Mouse (Mus musculus): ENCODE data around the gene Usp38. TPM values are rescaled to one million over a fixed set of nuclear protein-coding genes. Genes with fewer than 3 reads are reported as not detected.

The Usp38 gene
- polyA plus RNA-seq, 1 experiment from 2014 or later: 19.3 TPM

DNA sequence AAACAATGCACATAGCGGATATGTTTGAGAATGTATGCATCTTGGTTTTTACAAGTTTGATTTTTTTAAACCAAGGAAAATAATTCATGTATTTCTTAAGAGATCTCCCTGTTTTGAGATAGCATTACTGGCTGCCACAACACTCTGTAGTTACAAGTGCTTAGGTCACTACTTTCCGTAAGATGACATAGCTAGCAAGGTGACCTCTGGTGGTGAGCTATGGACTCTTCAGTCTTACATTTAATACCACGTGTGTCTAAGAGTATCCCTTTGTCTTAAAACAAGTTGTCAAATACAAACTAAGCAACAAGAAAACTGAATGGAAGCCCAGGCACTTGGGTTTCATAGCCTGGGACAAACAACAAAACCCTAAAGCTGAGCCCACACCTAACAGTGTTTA, 22.8 kb downstream of the Usp38 start:
- Histone ChIP-seq H3K9me3 (replicated peaks) (no peaks in the 10 kb centered on the region), H3K27ac (no peak overlapping the region), H3K4me1 (no peaks in the 10 kb centered on the region), H3K36me3 (peaks cover 92% of the 10 kb centered on the region), H3K9ac (no peak overlapping the region), H3K4me3 (no peak overlapping the region), H3K27me3 (replicated peaks) (no peaks in the 10 kb centered on the region), H3K4me2 (no peak overlapping the region)
- WGBS (ENCODE audit: insufficient replicate concordance): 67% methylated on average over 3 of the region's 3 CpGs
- no peak for ATAC-seq

DNA sequence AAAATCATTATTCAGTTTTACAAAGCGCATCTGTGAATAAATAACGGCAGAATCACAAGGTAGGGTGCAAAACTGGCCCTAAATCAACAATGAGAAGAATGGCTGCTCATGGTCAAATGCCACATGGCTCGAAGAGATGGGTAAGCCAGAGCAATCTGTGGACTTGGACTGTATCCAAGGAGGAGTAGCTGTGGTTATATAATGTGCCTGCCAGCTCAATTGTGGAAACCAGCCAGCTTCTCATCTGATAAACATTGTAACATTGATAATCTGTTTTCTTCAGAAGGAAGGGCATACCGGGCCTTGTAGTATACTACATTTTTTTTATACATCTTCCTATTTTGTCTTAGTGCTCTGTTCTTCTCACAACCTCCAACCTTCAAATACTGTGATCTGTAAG, 31.9 kb downstream of the Usp38 start:
- Histone ChIP-seq H3K4me2 (no peak overlapping the region), H3K4me1 (no peaks in the 10 kb centered on the region), H3K27ac (no peak overlapping the region), H3K4me3 (no peak overlapping the region), H3K36me3 (peaks cover 83% of the 10 kb centered on the region), H3K9me3 (replicated peaks) (no peaks in the 10 kb centered on the region), H3K27me3 (replicated peaks) (no peaks in the 10 kb centered on the region), H3K9ac (no peak overlapping the region)
- no peak for ATAC-seq
- WGBS (ENCODE audit: insufficient replicate concordance): 79% methylated on average over 4 of the region's 4 CpGs

DNA sequence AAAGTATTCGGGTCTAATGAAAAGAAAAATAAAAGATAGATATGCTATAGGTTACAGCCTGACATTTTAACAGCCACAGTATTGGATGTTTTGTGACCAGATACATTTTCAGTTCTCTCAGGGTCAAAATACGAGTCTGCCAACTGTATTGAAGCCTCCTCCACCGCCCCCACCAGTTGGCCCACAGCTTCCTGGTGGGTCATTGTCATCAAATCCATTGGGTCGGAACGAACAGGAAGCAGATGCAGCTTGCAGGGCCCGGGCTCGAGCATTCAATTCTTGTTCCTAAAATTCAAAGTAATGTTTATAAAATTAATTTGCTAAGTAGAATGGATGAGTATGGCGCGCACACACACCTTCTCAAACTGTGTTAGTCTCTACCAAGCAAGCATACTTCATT, 33.0 kb downstream of the Usp38 start:
- WGBS (ENCODE audit: insufficient replicate concordance): 70% methylated on average over 9 of the region's 9 CpGs
- no peak overlapping the region for H3K4me2 ChIP-seq
- ATAC-seq: no peak
- H3K36me3 ChIP-seq: peaks cover 71% of the 10 kb centered on the region
- no peak overlapping the region for H3K4me3 ChIP-seq
- H3K9ac ChIP-seq: no peak overlapping the region
- H3K4me1 ChIP-seq: no peaks in the 10 kb centered on the region
- no peak overlapping the region for H3K27ac ChIP-seq
- no peaks in the 10 kb centered on the region for H3K9me3 ChIP-seq (replicated peaks)
- H3K27me3 ChIP-seq (replicated peaks): no peaks in the 10 kb centered on the region

DNA sequence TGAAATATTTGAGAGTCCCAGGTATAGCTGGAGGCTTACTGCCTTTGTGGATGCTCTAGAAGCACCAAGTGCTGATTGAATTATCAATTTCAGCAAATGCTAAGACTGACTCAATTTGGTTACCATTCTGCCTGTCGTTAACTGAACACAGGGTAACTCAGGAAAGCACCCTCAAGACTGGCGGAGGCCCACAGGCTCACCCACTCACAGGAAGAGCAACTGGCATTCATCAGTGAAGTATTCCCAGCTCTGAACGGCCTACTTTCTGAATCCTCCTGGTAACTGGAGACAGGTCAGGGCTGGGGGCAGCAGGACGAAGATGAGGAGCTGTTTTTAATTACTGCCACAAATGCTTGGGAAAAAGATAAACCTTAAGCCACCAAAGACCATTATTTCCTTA, 34.7 kb downstream of the Usp38 start:
- Histone ChIP-seq H3K4me3 (no peak overlapping the region), H3K9me3 (replicated peaks) (no peaks in the 10 kb centered on the region), H3K36me3 (peaks cover 55% of the 10 kb centered on the region), H3K4me2 (no peak overlapping the region), H3K27ac (no peak overlapping the region), H3K9ac (no peak overlapping the region), H3K27me3 (replicated peaks) (no peaks in the 10 kb centered on the region), H3K4me1 (no peaks in the 10 kb centered on the region)
- no peak for ATAC-seq
- WGBS (ENCODE audit: insufficient replicate concordance): 85% methylated on average over 4 of the region's 4 CpGs

DNA sequence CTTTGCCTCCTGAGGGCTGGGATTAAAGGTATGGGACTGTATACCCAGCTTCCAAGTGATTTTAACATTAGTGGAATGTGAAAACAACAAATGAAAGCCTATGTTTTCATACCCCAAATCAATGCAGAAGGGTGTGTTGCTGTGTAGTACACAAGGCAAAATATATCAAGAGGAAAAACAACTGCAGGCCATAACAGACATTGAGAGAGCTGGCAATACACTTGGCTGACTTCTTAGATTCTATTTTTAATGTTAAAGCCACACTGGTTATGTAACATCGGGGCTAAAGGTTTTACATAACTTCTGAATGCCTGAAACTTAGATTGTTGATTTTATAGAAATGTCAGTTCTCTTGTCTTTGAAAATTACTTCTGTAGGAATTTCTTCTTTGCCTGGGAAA, 37.5 kb downstream of the Usp38 start:
- Histone ChIP-seq H3K4me3 (no peak overlapping the region), H3K36me3 (peaks cover 29% of the 10 kb centered on the region), H3K4me2 (no peak overlapping the region), H3K27ac (no peak overlapping the region), H3K4me1 (no peaks in the 10 kb centered on the region), H3K27me3 (replicated peaks) (no peaks in the 10 kb centered on the region), H3K9ac (no peak overlapping the region), H3K9me3 (replicated peaks) (no peaks in the 10 kb centered on the region)
- WGBS (ENCODE audit: insufficient replicate concordance): 62% methylated on average over 1 of the region's 1 CpGs
- ATAC-seq: no peak

DNA sequence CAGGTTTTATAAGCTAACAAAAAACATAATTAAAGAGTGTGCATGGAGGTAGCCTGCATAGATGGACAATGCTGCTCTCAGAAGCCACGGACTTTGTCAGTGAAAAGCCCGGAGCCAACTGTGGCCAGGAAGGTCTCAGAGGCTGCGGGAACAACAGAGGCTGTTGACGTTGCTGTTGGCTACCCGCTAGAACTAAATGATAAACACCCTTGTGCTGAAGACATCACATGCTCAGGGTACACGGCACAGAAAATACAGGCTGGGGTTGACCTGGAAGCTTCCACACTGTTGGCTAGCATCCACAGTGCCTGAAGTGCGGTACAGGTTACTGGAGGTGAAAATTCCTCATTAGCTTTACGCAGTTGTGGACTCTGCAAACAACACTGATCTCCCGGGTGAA, 43.6 kb downstream of the Usp38 start:
- no peaks in the 10 kb centered on the region for H3K4me1 ChIP-seq
- no peak for ATAC-seq
- no peak overlapping the region for H3K27ac ChIP-seq
- no peaks in the 10 kb centered on the region for H3K27me3 ChIP-seq (replicated peaks)
- no peak overlapping the region for H3K4me2 ChIP-seq
- no peak overlapping the region for H3K9ac ChIP-seq
- H3K4me3 ChIP-seq: no peak overlapping the region
- no peaks in the 10 kb centered on the region for H3K36me3 ChIP-seq
- no peaks in the 10 kb centered on the region for H3K9me3 ChIP-seq (replicated peaks)
- WGBS (ENCODE audit: insufficient replicate concordance): 82% methylated on average over 9 of the region's 9 CpGs

DNA sequence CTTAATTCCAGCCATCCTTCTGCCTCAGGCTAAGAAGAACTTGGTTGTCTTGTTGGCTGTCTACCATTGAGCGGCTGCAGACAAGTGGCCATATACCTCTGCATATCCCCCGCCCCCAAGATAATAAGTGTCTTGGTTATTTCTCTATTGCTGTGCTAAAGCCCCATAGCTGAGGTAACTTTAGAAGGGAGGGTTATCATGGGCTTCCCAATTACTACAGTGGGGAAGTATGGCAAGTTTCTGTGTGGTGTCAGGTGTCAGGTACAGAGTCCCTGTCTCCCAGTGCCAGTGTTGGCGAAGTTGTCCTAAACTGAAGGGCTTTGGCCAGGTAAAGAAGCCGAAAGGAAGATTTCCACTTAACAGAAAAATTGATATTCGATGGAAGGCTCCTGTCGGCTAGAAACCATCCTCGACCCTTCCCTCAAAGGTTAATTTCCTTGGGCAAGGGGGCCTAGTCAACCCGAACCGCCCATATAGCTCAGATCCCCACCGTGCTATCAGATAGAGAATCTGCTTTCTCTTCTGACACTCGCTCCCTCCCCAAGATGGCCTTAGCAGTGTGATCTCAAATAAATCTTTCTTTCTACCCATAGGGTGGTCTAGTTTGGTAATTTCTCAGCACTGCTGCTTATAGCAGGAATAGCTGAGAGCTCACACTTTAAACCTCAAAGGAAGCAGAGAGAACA, 44.6 kb downstream of the Usp38 start:
- no peak overlapping the region for H3K4me3 ChIP-seq
- H3K9me3 ChIP-seq (replicated peaks): no peaks in the 10 kb centered on the region
- H3K4me1 ChIP-seq: no peaks in the 10 kb centered on the region
- no peaks in the 10 kb centered on the region for H3K27me3 ChIP-seq (replicated peaks)
- no peak overlapping the region for H3K27ac ChIP-seq
- WGBS (ENCODE audit: insufficient replicate concordance): 69% methylated on average over 11 of the region's 11 CpGs
- H3K4me2 ChIP-seq: no peak overlapping the region
- no peaks in the 10 kb centered on the region for H3K36me3 ChIP-seq
- H3K9ac ChIP-seq: no peak overlapping the region
- no peak for ATAC-seq

DNA sequence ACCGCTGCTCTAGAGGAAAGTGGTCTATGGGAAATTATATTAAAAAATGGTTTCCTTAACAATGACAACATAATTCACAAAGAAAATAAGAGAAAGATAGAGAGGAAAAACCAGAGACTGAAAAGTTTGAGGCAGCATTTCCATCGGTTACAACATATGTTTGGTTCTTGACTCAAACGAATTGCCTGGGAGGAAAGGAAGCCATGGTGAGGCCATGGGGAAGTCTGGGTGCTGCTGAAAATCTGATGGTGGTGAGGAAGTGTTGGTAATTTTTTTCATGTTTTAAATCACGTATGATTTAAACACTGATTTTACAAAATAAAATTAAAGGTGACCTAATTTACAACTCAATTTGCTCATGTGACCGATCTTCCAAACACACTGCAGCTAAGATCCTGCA, 45.3 kb downstream of the Usp38 start:
- Histone ChIP-seq H3K9ac (no peak overlapping the region), H3K27me3 (replicated peaks) (no peaks in the 10 kb centered on the region), H3K36me3 (no peaks in the 10 kb centered on the region), H3K27ac (no peak overlapping the region), H3K4me3 (no peak overlapping the region), H3K4me1 (no peaks in the 10 kb centered on the region), H3K4me2 (no peak overlapping the region), H3K9me3 (replicated peaks) (no peaks in the 10 kb centered on the region)
- WGBS (ENCODE audit: insufficient replicate concordance): 57% methylated on average over 5 of the region's 5 CpGs
- ATAC-seq: no peak

DNA sequence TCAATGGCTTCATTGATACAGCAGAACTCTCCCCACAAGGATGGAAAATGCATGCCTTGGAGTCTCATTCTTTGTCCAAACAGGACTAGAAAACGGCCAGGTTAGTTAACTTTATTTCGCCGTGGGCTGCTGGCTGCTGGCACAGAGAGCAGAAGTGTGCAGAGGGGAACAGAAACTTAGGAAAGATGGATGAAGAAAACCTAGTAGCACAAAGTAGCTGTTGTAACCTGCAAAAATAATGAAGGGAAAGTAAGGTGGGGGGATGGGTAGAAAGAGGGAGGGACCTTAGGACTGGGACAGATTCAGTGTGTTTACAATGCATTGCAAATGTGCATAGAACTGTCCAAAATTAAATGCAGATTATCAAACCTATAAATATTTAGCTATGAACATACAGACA, 51.6 kb downstream of the Usp38 start:
- H3K9ac ChIP-seq: no peak overlapping the region
- H3K4me3 ChIP-seq: no peak overlapping the region
- 0 out of 2 replicates have a peak, but pooled peaks cover 5% of the 10 kb centered on the region for H3K4me1 ChIP-seq
- no peak overlapping the region for H3K27ac ChIP-seq
- WGBS (ENCODE audit: insufficient replicate concordance): 77% methylated on average over 3 of the region's 3 CpGs
- no peaks in the 10 kb centered on the region for H3K36me3 ChIP-seq
- no peaks in the 10 kb centered on the region for H3K9me3 ChIP-seq (replicated peaks)
- ATAC-seq: no peak
- H3K4me2 ChIP-seq: no peak overlapping the region
- no peaks in the 10 kb centered on the region for H3K27me3 ChIP-seq (replicated peaks)

DNA sequence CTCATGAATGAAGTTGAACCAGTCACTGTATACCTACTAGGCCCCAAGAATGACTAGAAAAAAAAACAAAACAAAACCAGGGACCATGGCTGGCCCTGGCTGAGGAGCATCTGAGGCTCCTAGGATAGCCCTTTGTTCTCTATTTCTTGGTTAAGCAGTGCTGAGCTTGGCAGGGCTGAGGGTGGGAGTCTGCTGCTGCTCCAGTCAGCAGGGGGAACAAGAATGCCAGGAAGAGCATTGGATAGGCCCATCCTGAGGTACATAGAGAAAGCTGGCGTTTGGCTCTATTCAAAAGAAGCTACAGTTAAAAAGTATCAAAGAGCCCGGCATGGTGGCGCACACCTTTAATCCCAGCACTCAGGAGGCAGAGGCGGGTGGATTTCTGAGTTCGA, 52.1 kb downstream of the Usp38 start:
- 74% methylated on average over 5 of the region's 5 CpGs for WGBS (ENCODE audit: insufficient replicate concordance)
- H3K27ac ChIP-seq: no peak overlapping the region
- H3K27me3 ChIP-seq (replicated peaks): no peaks in the 10 kb centered on the region

DNA sequence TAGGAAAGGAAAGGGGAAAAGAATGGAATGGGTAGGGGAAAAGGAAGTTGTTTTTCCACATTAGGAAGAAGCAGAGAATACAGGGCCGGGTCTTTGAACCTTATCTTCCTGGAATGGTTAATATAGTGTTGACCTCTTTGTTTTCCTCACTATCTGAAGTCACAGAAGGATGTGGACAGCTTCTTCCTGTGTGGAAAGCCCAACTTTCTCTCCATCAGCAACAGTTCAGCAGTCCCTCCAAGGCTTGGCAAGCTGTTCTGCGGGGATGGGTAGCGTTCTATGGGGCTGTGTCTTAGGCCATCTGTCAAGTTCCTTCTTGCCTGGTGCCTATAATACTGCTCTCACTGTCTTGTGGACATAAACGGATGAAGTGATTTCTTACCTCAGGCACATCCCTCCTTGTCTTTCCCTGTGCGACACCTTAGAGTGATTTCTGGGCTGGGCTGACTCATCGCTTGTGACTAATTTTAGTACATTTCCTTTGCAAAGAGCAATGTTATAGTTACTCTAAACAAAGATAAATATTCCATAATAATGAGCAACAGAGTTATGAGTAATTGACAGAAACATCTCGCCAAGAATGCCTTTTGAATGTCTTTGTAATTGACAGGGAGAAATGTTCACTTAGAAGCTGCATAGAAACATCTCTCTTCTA, 52.7 kb downstream of the Usp38 start:
- H3K4me1 ChIP-seq: 0 out of 2 replicates have a peak, but pooled peaks cover 5% of the 10 kb centered on the region
- H3K4me3 ChIP-seq: no peak overlapping the region
- H3K9ac ChIP-seq: no peak overlapping the region
- no peak for ATAC-seq
- WGBS (ENCODE audit: insufficient replicate concordance): 38% methylated on average over 7 of the region's 7 CpGs
- no peaks in the 10 kb centered on the region for H3K27me3 ChIP-seq (replicated peaks)
- H3K4me2 ChIP-seq: no peak overlapping the region
- no peaks in the 10 kb centered on the region for H3K36me3 ChIP-seq
- no peak overlapping the region for H3K27ac ChIP-seq
- H3K9me3 ChIP-seq (replicated peaks): no peaks in the 10 kb centered on the region

More for the DNA sequence above, 52.1 kb downstream of the Usp38 start:
- Histone ChIP-seq H3K9me3 (replicated peaks) (no peaks in the 10 kb centered on the region), H3K4me2 (no peak overlapping the region), H3K4me1 (0 out of 2 replicates have a peak, but pooled peaks cover 5% of the 10 kb centered on the region), H3K9ac (no peak overlapping the region), H3K36me3 (no peaks in the 10 kb centered on the region), H3K4me3 (no peak overlapping the region)
- no peak for ATAC-seq

DNA sequence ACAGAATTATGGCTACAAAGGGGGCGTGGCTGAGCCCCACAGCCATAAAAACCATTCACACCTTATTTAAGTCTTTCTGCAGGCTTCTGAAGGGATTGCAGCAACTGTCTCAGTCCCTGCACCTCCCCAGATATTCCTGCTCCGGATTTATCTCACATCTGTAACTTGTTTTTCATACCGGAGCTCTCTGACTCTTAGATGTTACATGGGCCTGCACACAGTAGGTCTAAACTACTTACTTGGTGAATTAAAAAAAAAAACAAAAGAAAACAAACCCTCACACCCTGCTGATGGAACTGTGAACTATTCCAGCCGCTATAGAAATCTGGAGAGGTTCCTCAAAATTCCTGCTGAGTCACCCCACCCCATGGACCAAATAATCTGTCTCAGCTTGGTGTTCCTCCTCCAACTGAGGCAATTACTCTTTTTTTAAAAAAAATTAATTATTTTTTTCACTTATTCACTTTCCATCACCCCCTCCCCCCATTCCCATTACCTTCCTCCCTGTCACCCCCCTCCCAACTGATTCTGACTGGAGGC, 53.6 kb downstream of the Usp38 start:
- Histone ChIP-seq H3K9me3 (replicated peaks) (no peaks in the 10 kb centered on the region), H3K4me3 (no peak overlapping the region), H3K4me1 (0 out of 2 replicates have a peak, but pooled peaks cover 5% of the 10 kb centered on the region), H3K9ac (no peak overlapping the region), H3K27me3 (replicated peaks) (no peaks in the 10 kb centered on the region), H3K36me3 (no peaks in the 10 kb centered on the region), H3K27ac (no peak overlapping the region), H3K4me2 (no peak overlapping the region)
- no peak for ATAC-seq
- WGBS (ENCODE audit: insufficient replicate concordance): 55% methylated on average over 4 of the region's 4 CpGs
